Mouse (Mus musculus) liver, postnatal 0 days (tissue): ENCODE measurements around the gene Pafah1b1. TPM values are rescaled to one million over a fixed set of nuclear protein-coding genes. Genes with fewer than 3 reads are reported as not detected.

Source experiments
- ATAC-seq: fragments of 200-750 bp; cut with Nextera tagmentation; 2 replicates; pipeline ENCODE4 v1.8.0; 2017; ENCODE audit warnings: mild to moderate bottlenecking, moderate library complexity
- DNase-seq: peaks from one replicate; pipeline ENCODE4 v3.0.0-alpha.2; 2016
- H3K27ac ChIP-seq: fragments of 300-500 bp; sonication (generic); 2 replicates; pipeline ENCODE4 v1.5.1; 2014; ENCODE audit warnings: antibody characterized with exemption, moderate library complexity, mild to moderate bottlenecking, low read depth
- H3K27me3 ChIP-seq: fragments of 300-500 bp; sonication (generic); 2 replicates; pipeline ENCODE4 v1.6.1; 2014; ENCODE audit warnings: low read length, control low read depth, mixed read lengths; ENCODE audit not compliant: insufficient read depth
- H3K36me3 ChIP-seq: fragments of 300-500 bp; sonication (generic); replicated peaks from 2 replicates; pipeline ENCODE4 v1.6.1; 2014; ENCODE audit warnings: mild to moderate bottlenecking, control low read depth, low read length, moderate library complexity, mixed read lengths; ENCODE audit not compliant: insufficient read depth
- H3K4me1 ChIP-seq: fragments of 300-500 bp; sonication (generic); 2 replicates; pipeline ENCODE4 v1.6.1; 2014; ENCODE audit warnings: antibody characterized with exemption, mild to moderate bottlenecking, control low read depth; ENCODE audit not compliant: insufficient read depth
- H3K4me2 ChIP-seq: fragments of 300-500 bp; sonication (generic); 2 replicates; pipeline ENCODE4 v1.6.1; 2014; ENCODE audit warnings: low read depth, mild to moderate bottlenecking, low read length, moderate library complexity, mixed read lengths
- H3K4me3 ChIP-seq: fragments of 300-500 bp; sonication (generic); 2 replicates; pipeline ENCODE4 v1.5.1; 2014; ENCODE audit warnings: low read depth, low read length
- H3K9ac ChIP-seq: fragments of 300-500 bp; sonication (generic); replicated peaks from 2 replicates; pipeline ENCODE4 v1.6.1; 2014; ENCODE audit warnings: mild to moderate bottlenecking, moderate library complexity
- H3K9me3 ChIP-seq: fragments of 300-500 bp; sonication (generic); 2 replicates; pipeline ENCODE4 v1.6.1; 2016; ENCODE audit warnings: mild to moderate bottlenecking, control low read depth, low read length, mixed read lengths
- CTCF ChIP-seq: sonication (generic); IDR thresholded peaks from 2 replicates; pipeline ENCODE4 v1.5.1; 2016; ENCODE audit warnings: antibody characterized with exemption, low read depth
- EP300 ChIP-seq: IDR thresholded peaks from 2 replicates; pipeline ENCODE4 v1.6.1; 2016; ENCODE audit warnings: antibody characterized with exemption, low read depth, mild to moderate bottlenecking
- WGBS: fragments of 180-500 bp; shearing (Covaris S2); extraction: QIAGEN DNeasy Blood & Tissue Kit; methylation state at CpG from one replicate; pipeline ENCODE4 v1.1.7; 2014; ENCODE audit not compliant: insufficient replicate concordance; 5-methylcytosine and 5-hydroxymethylcytosine counted together
- polyA plus RNA-seq: library from polyadenylated mRNA; unstranded; fragments of >200 nt; fragmentation: Nextera tagmentation; extraction: Ambion mirVana; gene quantifications from 2 replicates; pipeline ENCODE4 v1.2.1, GENCODE M21; 2015

The Pafah1b1 gene
- polyA plus RNA-seq, 1 experiment from 2014 or later, result 24.1 TPM

- peak overlapping the region; percentile 93 for H3K4me2 ChIP-seq
- H3K36me3 ChIP-seq, result no peaks in the 10 kb centered on the region
- ATAC-seq, result peak; percentile 83
- no peaks in the 10 kb centered on the region for H3K9me3 ChIP-seq
- peak; percentile 89 for DNase-seq
- TF ChIP-seq CTCF, result no peak
- TF ChIP-seq EP300, result no peak; the same call in 1 of the 2 replicates
- WGBS, result under 1% methylated on average over 37 of the region's 75 CpGs
- H3K27ac ChIP-seq, result peak overlapping the region; percentile 96
- H3K4me3 ChIP-seq, result peak overlapping the region; percentile 95
- peaks cover 28% of the 10 kb centered on the region for H3K4me1 ChIP-seq
- H3K9ac ChIP-seq, result peak overlapping the region; percentile 98
- no peaks in the 10 kb centered on the region for H3K27me3 ChIP-seq
Measured at GRCm38 (mm10) chr11:74723357-74724234, 874 bp downstream of the Pafah1b1 start.

- Histone ChIP-seq H3K36me3 (no peaks in the 10 kb centered on the region), H3K9me3 (no peaks in the 10 kb centered on the region), H3K4me1 (peaks cover 28% of the 10 kb centered on the region), H3K27ac (no peak overlapping the region), H3K4me3 (peak overlapping the region; percentile 95), H3K27me3 (no peaks in the 10 kb centered on the region), H3K4me2 (peak overlapping the region; percentile 93), H3K9ac (0 out of 2 replicates have a peak overlapping the region, but pooled peaks have one; percentile 16)
- ATAC-seq, result no peak
- WGBS, result 39% methylated on average over 3 of the region's 3 CpGs
- DNase-seq, result no peak
- TF ChIP-seq CTCF, result no peak
- no peak for TF ChIP-seq EP300
Measured at GRCm38 (mm10) chr11:74721971-74722370, 2.5 kb downstream of the Pafah1b1 start.

GRCm38 (mm10) chr11:74721141-74721540 lies 3.3 kb downstream of the Pafah1b1 start:
- peak overlapping the region; percentile 60 for H3K4me2 ChIP-seq
- no peak overlapping the region for H3K9ac ChIP-seq
- DNase-seq, result no peak
- WGBS, result 60% methylated on average over 2 of the region's 2 CpGs
- no peaks in the 10 kb centered on the region for H3K27me3 ChIP-seq
- no peak for ATAC-seq
- H3K36me3 ChIP-seq, result no peaks in the 10 kb centered on the region
- peaks cover 31% of the 10 kb centered on the region for H3K4me1 ChIP-seq
- peak overlapping the region; percentile 22; the same call in 1 of the 2 replicates for H3K4me3 ChIP-seq
- TF ChIP-seq EP300, result no peak
- TF ChIP-seq CTCF, result no peak
- H3K27ac ChIP-seq, result no peak overlapping the region
- no peaks in the 10 kb centered on the region for H3K9me3 ChIP-seq

GRCm38 (mm10) chr11:74720668-74721067 lies 3.8 kb downstream of the Pafah1b1 start:
- ATAC-seq, result no peak
- H3K27me3 ChIP-seq, result no peaks in the 10 kb centered on the region
- no peak overlapping the region for H3K4me3 ChIP-seq
- H3K9ac ChIP-seq, result 0 out of 2 replicates have a peak overlapping the region, but pooled peaks have one; percentile 17
- H3K27ac ChIP-seq, result no peak overlapping the region
- H3K4me2 ChIP-seq, result peak overlapping the region; percentile 60
- TF ChIP-seq CTCF (no peak), EP300 (no peak)
- WGBS, result 53% methylated on average over 1 of the region's 1 CpGs
- no peaks in the 10 kb centered on the region for H3K36me3 ChIP-seq
- peaks cover 33% of the 10 kb centered on the region for H3K4me1 ChIP-seq
- no peak for DNase-seq
- H3K9me3 ChIP-seq, result no peaks in the 10 kb centered on the region

GRCm38 (mm10) chr11:74715971-74716525 lies 8.4 kb downstream of the Pafah1b1 start:
- H3K27me3 ChIP-seq, result no peaks in the 10 kb centered on the region
- no peaks in the 10 kb centered on the region for H3K9me3 ChIP-seq
- 0 out of 2 replicates have a peak overlapping the region, but pooled peaks have one; percentile 16 for H3K9ac ChIP-seq
- ATAC-seq, result no peak
- TF ChIP-seq EP300 (no peak), CTCF (no peak)
- 76% methylated on average over 3 of the region's 3 CpGs for WGBS
- H3K4me2 ChIP-seq, result no peak overlapping the region
- H3K4me3 ChIP-seq, result no peak overlapping the region
- H3K36me3 ChIP-seq, result 0 out of 2 replicates have a peak, but pooled peaks cover 3% of the 10 kb centered on the region
- H3K4me1 ChIP-seq, result peaks cover 24% of the 10 kb centered on the region
- no peak for DNase-seq
- no peak overlapping the region for H3K27ac ChIP-seq

- Histone ChIP-seq H3K27ac (no peak overlapping the region), H3K4me1 (no peaks in the 10 kb centered on the region; the same call in 1 of the 2 replicates), H3K36me3 (0 out of 2 replicates have a peak, but pooled peaks cover 6% of the 10 kb centered on the region), H3K4me2 (no peak overlapping the region), H3K4me3 (no peak overlapping the region), H3K9ac (no peak overlapping the region), H3K9me3 (no peaks in the 10 kb centered on the region), H3K27me3 (no peaks in the 10 kb centered on the region)
- ATAC-seq (no peak), DNase-seq (no peak)
- 91% methylated on average over 1 of the region's 1 CpGs for WGBS
- TF ChIP-seq EP300, result no peak
Measured at GRCm38 (mm10) chr11:74710671-74711070, 13.8 kb downstream of the Pafah1b1 start.
